Mouse (Mus musculus) layer of hippocampus, adult 18-20 months (tissue): ENCODE measurements at regions not wholly inside any gene's neighbourhood (a gene's known extent, or its start where the extent isn't known, plus 50 kb on each side); places are given as distances from the start of the nearest gene placed in this dataset.
A peak's percentile ranks its signal among the peaks of the same experiment; 100 is the strongest.

Experiments used
- DNase-seq, 2 experiments: peaks; one replicate each; pipeline ENCODE4 v3.0.0; 2022; ENCODE audit warnings: low spot score in 2 of 2

GRCm38 (mm10) chr2:179325242-179325641 lies 117.0 kb upstream of the Cdh4 start:
- no peak for DNase-seq

- no peak for DNase-seq
These were observed 109.2 kb upstream of the Cdh4 start for GRCm38 (mm10) chr2:179332872-179333489.

DNA sequence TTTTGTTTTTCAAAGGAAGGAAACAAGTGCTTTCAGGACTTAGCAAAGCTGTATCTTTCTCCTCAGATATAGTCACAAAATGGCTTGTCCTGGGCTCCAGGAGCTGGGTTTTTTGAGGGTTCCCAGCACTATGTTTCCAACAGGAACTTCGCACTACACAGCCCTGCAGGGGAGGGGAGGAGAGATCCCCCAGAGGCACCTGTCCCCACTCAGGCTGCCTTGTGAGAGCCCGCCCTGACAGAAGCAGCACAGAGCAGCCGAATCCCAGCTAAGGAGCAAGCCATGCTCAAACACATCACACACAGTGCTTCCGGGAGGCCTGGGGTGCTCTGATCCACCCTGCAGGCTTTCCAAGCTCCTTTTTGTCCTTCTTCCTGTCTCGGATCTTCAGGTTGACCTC lies 108.6 kb upstream of the Cdh4 start:
- no peak for DNase-seq

GRCm38 (mm10) chr2:179336235-179336634 lies 106.0 kb upstream of the Cdh4 start:
- peak in 1 of 2 experiments; percentile 6 for DNase-seq

DNA sequence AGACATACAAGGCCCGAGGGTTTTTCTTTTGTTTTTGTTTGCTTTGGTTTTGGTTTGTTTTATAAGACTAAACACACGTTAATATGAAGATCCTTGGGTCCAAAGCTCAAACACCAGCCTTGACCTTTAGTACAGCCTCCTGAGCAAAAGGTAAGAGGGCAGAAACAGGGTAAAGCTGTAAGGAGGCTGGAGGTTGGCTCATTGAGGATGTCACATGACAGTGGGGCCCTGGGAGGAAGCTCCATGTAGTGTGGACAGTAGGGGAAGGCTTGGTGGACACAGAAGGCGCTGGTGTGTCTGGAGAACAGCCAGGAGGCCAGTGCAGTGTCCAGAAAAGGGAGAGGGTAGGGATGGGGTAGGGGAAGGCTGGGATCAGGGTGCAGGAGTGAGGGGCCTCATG lies 89.6 kb upstream of the Cdh4 start:
- no peak for DNase-seq

DNA sequence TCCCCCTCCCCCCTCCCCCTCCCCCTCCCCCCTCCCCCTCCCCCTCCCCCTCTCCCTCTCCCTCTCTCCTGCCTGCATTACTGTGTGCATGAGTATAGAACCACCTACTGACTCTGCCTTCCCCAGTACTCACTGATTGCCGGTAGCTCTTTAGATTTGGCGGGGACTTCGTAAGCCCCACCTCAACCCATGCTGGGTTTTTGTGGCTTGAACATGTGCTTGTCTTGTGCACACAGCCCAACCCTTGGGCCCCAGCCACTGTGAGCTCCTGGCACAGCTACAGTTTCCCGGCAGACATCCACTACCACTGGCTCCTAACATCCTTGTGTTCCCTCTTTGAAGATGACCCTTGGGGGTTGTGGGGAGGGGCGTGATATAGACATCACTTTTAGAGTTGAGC lies 87.4 kb upstream of the Cdh4 start:
- DNase-seq = no peak

GRCm38 (mm10) chr2:179370882-179371546 lies 71.2 kb upstream of the Cdh4 start:
- DNase-seq = peak in 1 of 2 experiments; percentile 1

DNA sequence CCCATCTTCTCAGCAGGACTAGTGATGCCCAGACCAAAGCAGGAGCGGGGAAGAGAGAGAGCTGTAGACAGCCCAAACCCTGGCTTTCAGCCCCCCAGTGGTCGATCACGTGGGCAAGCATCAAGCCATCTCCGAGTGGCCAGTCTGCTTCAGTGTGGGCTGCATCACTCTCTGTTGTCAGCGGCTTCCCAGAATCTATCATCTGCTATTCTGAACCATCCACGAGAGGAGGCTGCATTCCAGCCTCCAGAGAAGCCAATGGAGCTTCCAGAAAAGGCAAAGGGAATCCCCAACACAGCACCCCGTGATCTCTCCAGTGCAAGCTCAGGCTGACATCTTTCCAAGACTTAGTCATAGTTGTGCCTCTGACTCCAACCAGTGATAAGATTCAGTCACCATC lies 70.7 kb upstream of the Cdh4 start:
- peak; percentile 19 for DNase-seq

DNA sequence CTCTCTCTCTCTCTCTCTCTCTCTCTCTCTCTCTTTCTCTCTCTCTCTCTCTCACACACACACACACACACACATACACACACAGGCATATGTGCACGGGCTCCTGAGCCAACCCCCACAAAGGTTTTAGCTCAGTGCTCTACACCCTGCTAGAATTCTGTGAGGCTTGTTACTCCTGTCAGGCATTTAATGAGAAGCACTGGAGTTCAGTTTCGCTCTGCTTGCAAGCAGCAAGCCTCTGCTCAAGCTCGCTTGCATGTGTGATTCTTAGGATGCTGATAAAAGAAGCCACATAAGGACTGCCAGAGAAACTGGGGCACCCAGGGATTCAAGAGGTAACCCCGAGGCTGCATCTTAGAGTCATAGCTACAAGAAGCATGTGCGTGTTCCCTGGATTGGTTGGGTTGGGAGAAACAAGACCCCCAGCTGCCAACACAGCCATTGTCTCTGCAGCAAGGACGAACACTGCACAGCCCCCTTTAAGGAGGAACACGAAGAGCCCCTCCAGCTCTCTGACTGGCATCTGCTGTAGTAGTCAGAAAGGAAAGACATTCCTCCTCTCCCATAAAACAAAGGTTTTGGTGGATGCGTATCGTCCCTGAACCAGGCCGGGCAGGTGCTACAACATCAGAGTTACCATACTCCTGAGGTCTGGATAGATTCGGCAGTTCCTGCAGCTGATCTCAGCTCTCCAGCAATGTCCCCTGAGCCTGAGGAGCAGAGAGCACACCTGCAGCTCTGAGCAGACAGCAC lies 62.4 kb upstream of the Cdh4 start:
- no peak for DNase-seq

- DNase-seq = no peak
These were observed 61.9 kb upstream of the Cdh4 start for GRCm38 (mm10) chr2:179380444-179380705.

GRCm38 (mm10) chr2:179381916-179382315 lies 60.3 kb upstream of the Cdh4 start:
- DNase-seq = no peak

DNA sequence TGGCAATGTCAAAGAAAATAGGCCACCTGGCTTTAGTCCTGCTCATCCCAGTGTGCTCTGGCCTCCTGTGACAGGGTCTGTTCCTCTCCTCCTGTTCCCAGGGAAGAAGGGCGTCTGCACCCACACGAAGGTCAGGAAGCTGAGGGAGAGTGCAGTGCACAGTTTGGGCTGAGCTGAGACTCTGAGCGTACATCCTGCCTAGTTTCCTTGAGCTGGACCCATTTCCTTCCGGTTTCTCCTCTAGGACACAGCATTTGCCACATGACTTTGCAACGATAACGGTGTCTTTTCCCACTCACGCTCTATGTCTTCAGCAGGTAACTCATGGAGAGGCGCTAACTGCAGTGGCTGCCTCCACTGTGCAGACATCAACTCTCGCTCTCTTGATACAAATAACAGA lies 59.6 kb upstream of the Cdh4 start:
- DNase-seq = no peak

DNA sequence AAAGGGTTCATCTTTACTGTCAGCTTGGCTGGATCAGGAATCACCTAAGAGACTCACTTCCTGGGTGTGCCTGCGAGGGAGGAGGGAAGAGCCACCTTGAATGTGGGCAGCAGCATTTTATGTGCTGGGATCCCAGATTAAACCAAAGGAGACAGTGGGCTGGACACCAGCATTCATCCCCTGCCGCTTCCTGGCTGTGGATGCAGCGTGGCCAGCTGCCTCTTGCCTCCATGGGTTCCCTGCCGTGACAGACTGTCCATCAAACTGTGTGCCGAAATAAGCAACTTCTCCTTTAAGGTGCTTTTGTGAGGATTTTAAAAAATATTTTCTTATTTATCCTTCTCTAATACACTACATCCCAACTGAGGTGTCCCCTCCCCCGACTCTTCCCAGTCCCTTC lies 55.4 kb upstream of the Cdh4 start:
- no peak for DNase-seq

DNA sequence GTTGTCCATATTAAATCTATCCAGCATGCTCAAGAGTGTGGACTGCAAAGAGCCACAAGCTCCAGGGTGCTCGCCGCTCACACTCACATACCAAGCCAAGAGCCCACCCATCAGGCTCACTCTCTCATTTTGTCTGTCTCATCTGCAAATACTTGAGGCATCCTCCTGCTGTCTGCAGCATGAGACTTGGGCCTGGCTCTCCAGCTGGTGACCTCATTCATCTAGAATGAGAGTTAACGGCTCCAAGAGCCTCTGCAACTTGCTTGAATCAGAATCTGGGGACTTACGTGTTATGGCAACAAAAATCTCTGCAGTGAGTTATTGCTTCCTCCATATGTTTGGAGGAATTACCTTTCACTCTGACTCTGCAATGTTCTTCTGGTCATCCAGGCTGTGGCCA lies 51.7 kb upstream of the Cdh4 start:
- DNase-seq = no peak

- DNase-seq = no peak
These were observed 51.2 kb upstream of the Cdh4 start for GRCm38 (mm10) chr2:179390924-179391461.
